Mouse (Mus musculus) urinary bladder, postnatal 25 days (tissue): ENCODE measurements at regions not wholly inside any gene's neighbourhood (a gene's known extent, or its start where the extent isn't known, plus 50 kb on each side); places are given as distances from the start of the nearest gene placed in this dataset.
A peak's percentile ranks its signal among the peaks of the same experiment; 100 is the strongest.
"Not testable (repeated sequence)": the region's sequence is repeated elsewhere in the genome, so short reads cannot be mapped to it uniquely, and the experiment has no call there.

ENCODE experiments used
- DNase-seq: peaks from one replicate; pipeline ENCODE4 v3.0.0; 2022; ENCODE audit warnings: low spot score

GRCm38 (mm10) chr14:52855339-52855738 is 359.8 kb upstream of the Olfr1507 start:
- DNase-seq, result not testable (repeated sequence)

GRCm38 (mm10) chr14:52853598-52853997 is 358.0 kb upstream of the Olfr1507 start:
- not testable (repeated sequence) for DNase-seq

DNA sequence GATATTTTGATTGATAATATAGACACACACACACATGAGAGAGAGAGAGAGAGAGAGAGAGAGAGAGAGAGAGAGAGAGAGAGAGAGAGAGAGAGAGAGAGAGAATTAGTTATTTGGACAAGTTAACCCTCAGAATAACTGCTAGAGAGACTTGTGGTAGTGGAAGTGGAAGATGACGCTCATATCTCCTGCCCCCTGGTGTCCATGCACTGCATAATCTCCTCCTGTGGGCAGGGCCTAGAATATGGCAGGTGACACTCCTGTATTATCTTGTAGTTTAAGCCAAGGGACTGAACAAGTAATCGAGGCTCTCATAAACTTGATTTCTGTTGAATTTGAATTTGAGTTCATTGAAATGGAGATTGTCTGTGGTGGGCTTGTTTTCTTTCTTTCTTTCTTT is 352.4 kb upstream of the Olfr1507 start:
- DNase-seq, result not testable (repeated sequence)

GRCm38 (mm10) chr14:52824005-52824404 is 328.5 kb upstream of the Olfr1507 start:
- DNase-seq, result not testable (repeated sequence)

DNA sequence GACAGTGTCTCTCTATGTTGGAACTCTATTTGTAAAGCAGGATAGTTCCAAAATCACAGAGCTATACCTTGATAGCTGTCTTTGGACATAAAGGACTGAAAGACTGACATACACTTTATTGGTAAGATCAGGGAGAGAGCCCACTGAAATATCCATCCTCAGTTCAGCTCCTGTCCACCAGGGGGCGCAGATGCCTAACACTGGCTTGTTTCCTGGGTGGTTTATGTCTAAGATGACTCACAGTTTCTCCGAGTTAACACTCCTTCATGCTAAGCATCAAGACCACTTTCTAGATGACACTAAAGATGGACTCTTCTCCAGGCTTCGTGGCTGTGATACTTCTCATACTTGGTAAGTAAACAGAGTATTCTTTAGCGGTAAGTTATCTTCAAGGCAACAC is 326.1 kb upstream of the Olfr1507 start:
- DNase-seq, result not testable (repeated sequence)

- not testable (repeated sequence) for DNase-seq
These were observed 315.5 kb upstream of the Olfr1507 start for GRCm38 (mm10) chr14:52811128-52811415.

- peak; percentile 14 for DNase-seq
These were observed 315.0 kb upstream of the Olfr1507 start for GRCm38 (mm10) chr14:52810275-52811127.

GRCm38 (mm10) chr14:52801705-52802104 is 306.2 kb upstream of the Olfr1507 start:
- not testable (repeated sequence) for DNase-seq

- DNase-seq, result not testable (repeated sequence)
These were observed 297.1 kb upstream of the Olfr1507 start for GRCm38 (mm10) chr14:52792600-52792999.

GRCm38 (mm10) chr14:52791828-52792227 is 296.3 kb upstream of the Olfr1507 start:
- DNase-seq, result not testable (repeated sequence)

- DNase-seq, result not testable (repeated sequence)
These were observed 287.3 kb upstream of the Olfr1507 start for GRCm38 (mm10) chr14:52782832-52783231.

GRCm38 (mm10) chr14:52775816-52776215 is 280.3 kb upstream of the Olfr1507 start:
- DNase-seq, result not testable (repeated sequence)

GRCm38 (mm10) chr14:52769450-52769849 is 273.9 kb upstream of the Olfr1507 start:
- DNase-seq, result not testable (repeated sequence)

DNA sequence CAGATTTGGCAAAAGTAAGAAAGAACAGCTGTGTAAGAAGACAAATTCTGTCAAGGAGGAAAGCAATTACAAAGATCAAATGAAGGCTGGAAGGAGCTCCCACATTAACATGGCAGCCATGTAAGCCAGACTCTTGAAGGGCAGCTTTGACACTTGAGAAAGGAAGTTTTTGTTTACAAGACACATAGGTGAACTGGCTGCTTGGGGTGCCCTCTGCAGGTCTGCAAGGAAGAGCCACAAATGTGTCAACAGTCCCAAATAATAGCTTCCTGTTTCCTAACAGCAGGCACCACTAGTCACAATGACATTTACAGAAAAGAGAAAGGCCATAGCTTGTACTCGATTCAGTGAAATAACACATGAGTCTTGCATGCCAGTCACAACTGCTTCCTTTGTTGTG is 256.6 kb upstream of the Olfr1507 start:
- not testable (repeated sequence) for DNase-seq

- DNase-seq, result not testable (repeated sequence)
These were observed 231.1 kb upstream of the Olfr1507 start for GRCm38 (mm10) chr14:52726680-52727079.

DNA sequence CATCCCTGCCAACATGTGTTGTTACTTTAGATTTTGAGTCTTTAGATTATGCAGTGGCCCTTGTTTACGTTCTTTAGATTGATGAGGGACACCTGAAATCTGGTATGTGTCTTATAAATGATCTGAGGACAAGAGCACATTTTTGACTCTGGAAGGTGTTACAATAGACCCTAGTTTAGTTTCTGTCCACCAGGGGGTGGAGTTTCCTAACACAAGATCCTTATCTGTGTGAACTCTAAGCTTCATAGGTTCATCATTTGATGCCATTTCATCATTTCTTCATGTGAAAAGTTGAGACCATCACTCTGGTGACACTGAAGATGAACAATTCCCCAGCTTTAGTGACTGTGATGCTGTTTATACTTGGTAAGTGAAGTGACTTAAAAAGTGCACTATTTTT is 229.4 kb upstream of the Olfr1507 start:
- not testable (repeated sequence) for DNase-seq

- no peak for DNase-seq
These were observed 225.1 kb upstream of the Olfr1507 start for GRCm38 (mm10) chr14:52720640-52721039.

DNA sequence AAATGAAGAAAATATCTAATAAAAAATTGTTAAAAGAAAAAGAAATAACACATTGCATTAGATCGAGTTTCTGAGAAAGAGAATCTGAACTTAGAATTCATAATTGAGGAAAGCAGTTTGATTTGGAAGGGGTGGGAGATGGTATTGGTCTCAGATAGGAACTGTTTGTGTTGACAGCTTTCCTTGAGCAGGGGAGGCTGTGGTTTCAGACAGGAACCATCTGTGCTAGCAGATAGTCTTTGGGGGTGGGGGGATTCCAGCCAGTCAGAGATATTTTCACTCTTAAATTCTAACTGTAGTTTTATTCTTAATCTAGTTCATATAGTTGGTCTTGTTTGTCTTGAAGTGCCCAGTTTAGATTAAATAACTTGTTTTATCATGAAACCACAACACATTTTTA is 205.3 kb upstream of the Olfr1507 start:
- DNase-seq, result not testable (repeated sequence)

GRCm38 (mm10) chr14:52683636-52684035 is 188.1 kb upstream of the Olfr1507 start:
- DNase-seq, result not testable (repeated sequence)

DNA sequence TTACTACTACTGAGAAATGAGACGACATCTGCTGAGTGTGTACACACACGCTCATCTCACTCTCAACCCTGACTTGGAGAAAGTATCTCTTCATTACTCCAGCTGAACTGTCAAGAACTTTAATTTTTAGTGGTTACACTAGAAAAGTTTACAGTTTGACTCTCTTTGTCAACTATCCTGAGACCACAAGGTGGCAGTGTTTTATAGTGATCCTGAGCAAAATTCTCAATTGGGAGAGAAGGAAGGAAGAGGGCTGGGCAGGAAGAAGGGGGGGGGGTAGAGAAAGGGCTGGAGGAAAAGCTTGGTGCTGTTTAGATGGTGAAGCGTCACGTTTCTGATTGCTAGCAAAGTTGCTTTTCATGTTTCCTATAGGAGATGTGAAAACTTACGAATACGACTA is 158.8 kb upstream of the Olfr1507 start:
- DNase-seq, result no peak

DNA sequence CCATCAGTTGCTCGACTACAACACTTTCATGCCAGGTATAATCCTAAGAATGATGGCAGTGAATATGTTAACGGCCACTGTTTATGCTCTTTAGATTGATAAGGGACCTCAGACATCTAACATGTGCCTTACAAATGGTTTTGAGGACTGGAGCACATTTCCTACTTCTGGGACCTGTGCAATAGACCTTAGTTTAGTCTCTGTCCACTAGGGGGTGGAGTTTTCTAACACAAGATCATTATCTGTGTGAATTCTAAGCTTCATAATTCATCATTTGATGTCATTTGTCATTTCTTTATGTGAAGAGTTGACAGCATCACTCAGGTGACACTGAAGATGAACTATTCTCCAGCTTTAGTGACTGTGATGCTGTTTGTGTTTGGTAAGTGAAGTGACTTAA is 142.6 kb upstream of the Olfr1507 start:
- DNase-seq, result no peak

DNA sequence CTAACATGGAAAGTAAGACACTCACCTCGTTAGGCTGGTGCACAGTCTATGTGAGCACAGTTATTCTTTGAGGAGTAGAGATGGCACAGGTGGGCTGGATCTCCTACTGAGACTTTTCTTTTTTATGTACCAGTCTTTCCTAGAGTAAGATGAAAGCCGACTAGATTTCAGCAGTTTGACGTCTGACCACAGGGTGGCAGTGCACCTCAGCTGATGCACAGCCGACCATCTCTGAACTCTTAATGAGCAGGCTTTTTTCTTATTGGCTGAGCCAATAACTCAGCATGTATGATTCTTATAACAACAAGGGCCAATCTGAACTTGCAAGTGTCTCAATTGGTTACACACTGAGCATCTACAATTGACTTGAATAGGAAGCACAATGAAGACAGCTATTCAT is 126.6 kb upstream of the Olfr1507 start:
- DNase-seq, result no peak

DNA sequence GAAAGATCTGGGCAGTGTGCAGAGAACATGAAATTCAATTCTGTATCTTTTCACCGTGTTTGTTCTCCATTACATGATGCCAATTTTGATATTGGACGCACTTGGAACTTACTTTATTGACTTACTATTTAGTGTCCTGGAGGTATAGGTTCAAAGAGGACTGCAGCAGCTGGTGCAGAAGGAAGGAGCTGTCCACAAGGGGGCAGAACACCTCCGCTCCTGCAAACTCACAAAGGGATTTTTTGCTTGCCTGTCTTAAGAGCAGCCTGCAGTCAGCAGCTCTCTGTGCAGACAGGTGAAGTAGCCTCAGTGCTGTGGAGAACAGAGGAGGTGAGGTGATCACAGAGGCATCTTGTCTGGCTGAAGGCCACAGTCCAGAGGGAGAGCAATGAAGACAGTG is 84.8 kb upstream of the Olfr1507 start:
- DNase-seq, result no peak

DNA sequence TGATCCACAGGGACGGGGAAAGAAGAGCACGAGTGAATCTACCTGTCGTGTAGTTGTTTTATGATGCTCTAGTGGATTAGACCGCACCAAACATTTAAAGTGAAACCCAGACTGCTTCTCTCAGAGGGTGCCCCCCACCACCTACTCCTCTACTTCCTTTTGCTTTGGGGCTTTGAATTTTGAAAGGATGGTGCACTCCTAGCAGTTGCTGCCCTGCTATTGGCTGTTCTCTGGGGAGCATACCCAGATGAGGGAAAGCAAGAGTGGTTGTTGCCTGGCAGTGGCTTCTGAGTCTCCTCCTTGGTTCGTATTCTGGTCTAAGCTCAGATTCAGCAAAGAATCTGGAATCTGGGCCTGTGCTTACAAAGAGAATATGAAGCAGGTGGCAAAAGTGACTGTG is 71.4 kb upstream of the Olfr1507 start:
- no peak for DNase-seq
